Mouse (Mus musculus): ENCODE results near the gene Nckap1l.
A peak's percentile ranks its signal among the peaks of the same experiment; 100 is the strongest.

Nckap1l gene

DNA sequence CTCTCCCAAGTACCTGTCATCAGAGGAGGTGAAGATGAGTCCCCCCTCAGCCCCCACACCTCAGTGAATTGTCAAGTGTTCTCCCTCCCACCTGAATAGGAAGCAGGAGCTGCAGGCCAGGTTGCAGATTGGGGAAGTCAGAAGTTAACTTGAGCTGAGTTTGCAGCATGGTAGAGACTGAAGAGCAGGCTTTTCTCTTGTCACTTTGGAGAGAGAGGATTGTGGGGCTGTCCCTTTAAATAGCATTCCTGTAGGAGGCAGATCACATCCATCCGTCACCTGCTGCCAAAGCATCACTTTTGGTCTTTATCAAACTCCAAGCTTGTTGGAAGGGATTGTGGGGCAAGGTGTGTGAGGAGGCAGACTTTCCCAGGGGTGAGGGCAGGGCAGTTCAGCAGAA, 47.1 kb downstream of the Nckap1l start:
- DNase-seq (ENCODE audit: low read depth, low spot score) = no peak

DNA sequence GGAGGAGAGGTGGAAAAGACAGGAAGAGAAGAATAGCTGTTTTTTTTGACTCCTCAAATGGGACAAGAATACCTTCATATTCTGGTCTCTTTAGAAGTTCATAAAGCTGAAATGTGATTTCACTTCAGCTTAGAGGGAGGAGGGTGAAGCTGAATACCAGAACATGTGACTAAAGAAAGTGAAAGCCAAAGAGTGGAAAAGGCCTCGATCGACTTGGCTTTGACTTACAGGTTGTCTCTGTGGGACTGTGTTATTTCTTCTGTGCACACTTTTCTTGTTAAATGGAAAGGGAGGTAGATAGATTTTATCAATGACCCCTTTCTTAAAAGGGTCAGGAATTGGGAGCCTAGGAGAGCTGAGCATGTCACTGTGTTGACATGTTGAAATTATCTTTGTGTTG, 47.6 kb downstream of the Nckap1l start:
- DNase-seq (ENCODE audit: low read depth, low spot score) = no peak

DNA sequence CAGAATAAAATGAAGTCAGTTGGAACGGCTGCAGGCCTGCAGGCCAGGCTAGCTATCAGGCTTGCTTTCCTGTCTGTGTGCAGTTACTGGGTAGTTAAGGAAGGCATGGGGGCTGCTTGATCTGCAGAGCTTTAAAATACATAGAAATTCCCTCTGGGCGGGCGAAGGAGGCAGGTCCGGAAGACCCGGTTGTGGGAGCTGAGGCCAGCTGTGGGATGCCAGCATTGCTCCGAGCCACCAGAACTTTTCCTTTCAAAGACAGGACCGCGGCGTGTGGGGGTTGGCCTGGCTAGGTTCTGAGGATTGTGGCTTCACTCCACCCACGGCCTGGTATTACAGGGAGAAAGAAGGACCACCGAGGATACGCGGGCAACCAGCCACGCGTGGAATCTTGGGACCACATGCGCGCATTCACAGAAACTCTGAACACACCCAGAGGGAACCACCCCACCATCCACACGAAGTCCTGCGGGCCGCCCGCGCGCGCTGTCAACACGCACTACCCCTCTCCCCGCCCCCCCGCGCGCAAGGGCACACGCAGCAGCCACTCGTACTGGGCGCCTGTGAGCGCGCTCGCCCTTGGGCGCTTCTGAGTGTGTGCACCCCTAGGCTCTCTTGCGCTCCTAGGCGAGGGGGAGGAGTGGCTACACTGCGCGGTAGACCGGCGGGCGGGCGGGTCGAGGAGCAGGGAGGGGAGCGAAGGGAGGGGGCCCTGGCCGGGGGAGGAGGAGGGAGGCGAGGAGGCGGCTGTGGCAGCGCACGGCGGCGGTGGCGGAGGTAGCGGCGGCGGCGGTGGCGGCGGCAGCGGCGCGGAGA, 49.0 kb downstream of the Nckap1l start, which contains the start of gene Pde1b:
Gene Pde1b, plus strand, starts transcription at position 600 of the 816 bp plus-strand sequence.
- DNase-seq (ENCODE audit: low read depth, low spot score) = no peak

DNA sequence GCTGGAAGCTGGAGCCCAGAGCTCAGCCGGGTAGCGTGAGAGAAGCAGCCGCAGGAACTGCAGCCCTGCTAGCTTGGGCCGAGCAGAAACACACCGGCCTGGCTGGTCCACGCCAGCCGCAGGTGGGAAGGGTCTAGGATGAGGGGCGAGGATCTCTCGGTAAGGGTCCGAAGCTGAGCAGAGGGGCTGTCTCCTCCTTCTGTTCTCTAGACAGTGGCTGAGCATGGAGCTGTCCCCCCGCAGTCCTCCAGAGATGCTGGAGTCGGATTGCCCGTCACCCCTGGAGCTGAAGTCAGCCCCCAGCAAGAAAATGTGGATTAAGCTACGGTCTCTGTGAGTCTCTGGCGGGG, 49.6 kb downstream of the Nckap1l start:
- DNase-seq (ENCODE audit: low read depth, low spot score) = no peak

DNA sequence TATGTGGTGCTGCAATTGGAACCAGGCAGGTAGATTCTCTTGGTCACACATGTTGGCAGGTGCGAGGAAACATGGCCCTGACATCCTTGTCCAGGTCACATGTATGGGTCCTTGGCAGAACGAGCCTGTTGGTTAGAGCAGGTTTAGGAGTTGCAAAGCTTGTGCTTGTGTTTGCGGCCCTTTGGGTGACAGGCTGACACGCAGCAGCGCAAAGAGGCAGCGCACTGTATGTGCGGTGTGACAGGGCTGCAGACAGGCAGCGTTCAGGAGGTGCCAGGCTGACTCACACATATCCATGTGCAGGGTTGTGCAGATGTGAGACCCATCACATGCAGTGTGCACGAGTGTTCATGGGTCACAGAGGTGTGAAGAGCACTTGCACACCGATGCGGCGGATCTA, 50.1 kb downstream of the Nckap1l start:
- no peak for DNase-seq (ENCODE audit: low read depth, low spot score)

DNA sequence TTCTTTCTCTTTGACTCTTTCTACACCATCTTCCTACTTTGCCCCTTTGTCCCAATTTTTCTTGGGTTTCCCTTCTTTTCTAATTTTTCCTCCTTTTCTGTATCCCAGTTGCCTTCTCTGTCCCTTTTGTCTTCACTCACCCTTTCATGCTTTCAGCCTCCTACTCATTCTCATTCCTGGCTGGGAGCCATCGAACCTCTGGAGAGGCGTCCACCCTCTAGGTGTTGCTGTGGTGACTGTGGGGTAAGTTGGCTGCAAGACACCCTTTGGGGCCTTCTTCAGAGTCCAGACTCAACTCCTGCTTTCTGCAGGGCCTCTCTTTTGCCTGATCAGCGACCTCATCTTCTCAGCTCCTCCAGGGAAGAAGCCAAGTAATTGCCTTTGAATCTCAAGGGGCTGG, 55.7 kb downstream of the Nckap1l start:
- DNase-seq (ENCODE audit: low read depth, low spot score) = no peak

DNA sequence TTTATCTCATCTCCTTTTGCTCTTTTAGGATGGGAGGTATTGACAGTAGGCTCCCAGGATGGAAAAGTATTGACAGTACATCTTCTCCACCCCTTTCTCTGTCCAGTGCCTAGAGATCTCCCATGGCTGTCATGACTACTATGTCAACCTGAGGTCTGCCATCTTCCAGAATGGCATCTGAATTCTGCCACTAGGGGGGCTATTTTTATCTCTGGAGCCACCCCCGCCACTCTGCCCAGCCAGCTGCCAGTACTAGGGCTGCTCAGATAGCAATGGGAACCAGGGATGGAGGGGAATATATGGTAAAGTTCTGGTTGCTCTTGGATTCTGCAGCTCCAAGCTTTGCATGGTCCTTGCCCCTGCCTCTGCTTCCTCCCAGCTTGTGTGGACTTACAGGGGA, 58.1 kb downstream of the Nckap1l start:
- DNase-seq (ENCODE audit: low read depth, low spot score) = no peak

DNA sequence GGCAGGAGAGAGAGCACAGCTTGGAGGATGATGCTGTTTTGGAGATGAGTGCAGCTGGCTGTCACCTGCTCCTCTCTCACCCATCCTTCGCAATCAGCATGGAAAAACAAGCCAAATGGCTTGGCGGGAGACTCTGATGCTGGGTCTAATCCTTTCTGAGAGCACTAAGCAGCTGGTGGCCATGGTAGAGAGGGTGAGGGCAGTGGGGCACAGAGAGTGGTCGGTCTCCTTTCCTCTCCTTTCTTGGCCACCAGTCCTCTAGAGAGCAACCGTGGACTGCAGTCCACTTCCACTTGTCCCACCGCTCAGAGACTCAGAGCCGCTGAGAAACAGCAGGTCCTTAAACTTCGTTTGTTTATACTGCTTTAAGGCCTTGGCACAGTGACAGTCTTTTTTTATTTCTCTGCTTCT, 60.0 kb downstream of the Nckap1l start:
- DNase-seq (ENCODE audit: low read depth, low spot score) = no peak

DNA sequence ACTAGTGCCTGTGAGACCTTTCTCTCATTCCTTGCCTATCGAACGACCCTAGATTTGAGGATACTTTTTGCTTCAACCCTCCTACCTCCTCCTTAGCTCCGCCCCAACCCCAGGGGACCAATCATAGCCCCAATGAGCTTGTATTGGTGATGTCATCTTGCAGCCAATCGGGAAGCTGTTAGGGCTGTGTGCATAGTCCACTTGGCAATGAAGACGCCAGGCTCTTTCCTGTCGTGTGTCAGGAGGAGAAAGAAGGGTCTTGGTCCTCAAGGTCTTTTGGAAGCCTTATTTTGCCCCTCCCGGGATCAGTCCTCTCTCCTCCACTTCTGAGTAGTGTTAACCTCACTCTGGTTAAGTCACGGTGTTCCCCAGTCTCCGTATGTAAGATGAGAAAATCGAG, 60.5 kb downstream of the Nckap1l start:
- peak; percentile 81 for DNase-seq (ENCODE audit: low read depth, low spot score)

DNA sequence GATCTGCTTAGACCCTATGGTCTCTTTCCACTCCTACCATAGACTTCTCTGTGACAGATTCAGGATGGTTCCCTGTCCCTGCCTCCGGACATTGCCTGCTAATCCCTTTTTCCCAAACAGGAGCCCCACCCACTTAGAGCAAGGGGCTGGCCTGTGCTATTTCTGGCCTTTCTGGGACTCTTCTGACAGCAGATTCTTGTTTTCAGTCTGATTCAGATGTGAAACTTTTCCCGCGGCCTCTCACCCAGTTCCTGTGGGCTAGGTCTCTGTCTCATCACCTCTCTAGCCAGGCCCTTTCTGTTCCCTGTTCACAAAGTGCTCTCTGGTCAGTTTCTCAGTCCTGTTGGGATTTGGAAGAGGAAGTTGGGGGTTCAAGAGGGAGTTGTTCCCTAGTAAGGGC, 61.3 kb downstream of the Nckap1l start:
- no peak for DNase-seq (ENCODE audit: low read depth, low spot score)

DNA sequence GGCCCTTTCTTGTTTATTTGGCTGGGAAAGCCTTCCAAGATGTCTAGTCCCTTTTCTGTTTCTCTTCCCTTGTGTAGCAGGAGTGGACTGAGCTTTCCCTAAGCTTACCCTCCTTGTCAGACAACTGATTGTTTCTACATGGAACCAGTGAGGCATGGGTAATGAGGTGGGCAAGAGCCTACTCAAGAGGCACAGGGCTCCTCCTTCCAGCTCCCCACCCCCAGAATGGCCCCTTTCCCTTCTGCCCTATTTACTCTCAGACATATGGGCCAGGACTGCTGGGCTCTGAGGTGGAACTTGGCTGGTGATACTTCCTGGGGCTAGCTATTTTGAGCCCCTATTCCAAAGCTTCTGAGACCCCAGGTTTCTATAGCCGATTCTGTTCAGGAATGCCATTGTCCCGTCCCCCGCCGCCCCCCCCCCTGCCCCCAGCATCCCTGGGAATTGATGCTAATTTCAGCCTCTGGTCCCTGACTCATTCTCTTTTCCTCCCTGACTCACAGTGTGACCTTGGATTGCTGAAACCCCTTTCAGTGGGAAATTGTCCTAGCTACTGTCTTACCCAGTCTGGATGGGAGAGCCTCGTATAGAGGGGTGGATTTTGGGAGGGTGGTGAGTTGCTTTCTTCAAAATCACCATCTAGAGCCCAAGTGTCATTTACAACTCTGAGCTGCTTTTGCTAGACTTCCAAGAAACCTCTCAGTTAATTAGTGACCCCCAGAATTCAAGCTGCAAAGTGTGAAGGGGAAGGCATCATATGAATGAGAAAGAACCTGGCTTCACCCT, 65.2 kb downstream of the Nckap1l start:
- no peak for DNase-seq (ENCODE audit: low read depth, low spot score)

DNA sequence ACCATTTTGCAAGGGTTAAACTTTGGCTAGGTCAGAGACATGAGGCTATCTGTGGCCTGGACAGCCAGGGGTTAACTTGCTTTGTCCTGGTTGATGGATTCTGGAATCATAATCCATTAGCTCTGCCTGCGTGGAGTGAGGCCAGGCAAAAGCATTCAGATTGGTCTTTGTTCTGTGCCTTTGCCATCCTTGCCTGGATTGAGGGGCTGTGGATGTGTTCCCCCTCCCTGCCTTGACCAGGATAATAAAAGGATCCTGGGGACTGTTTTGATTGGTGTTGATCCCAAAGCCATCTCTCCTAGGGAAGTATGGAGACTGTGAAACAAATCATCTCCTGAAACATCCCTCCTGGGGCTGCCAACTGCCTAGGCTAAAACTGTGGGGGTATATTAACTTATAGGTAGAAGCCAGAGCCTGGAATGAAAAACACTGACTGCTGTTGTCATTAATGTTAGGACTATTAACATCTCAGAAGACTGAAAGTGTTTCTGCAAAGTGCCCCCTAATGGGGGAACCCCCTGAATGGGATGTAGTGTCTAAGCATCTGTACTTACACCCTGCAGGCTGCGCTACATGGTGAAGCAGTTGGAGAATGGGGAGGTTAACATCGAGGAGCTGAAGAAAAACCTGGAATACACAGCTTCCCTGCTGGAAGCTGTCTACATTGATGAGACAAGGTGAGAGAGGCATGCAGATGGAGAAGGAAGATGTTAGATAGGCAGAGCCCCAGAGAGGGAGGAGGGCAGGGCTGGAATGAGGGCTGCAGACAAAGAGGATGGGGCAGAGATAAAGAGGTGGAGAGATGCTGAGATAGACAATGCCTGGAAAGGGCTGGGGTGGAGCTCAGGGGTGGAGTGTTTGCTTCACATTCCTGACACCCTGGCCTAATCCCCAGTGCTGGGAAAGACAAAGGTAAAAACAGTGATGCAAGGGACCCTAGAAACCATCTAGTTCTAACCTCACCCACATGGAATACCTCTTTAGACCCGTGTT, 66.1 kb downstream of the Nckap1l start:
- no peak for DNase-seq (ENCODE audit: low read depth, low spot score)

DNA sequence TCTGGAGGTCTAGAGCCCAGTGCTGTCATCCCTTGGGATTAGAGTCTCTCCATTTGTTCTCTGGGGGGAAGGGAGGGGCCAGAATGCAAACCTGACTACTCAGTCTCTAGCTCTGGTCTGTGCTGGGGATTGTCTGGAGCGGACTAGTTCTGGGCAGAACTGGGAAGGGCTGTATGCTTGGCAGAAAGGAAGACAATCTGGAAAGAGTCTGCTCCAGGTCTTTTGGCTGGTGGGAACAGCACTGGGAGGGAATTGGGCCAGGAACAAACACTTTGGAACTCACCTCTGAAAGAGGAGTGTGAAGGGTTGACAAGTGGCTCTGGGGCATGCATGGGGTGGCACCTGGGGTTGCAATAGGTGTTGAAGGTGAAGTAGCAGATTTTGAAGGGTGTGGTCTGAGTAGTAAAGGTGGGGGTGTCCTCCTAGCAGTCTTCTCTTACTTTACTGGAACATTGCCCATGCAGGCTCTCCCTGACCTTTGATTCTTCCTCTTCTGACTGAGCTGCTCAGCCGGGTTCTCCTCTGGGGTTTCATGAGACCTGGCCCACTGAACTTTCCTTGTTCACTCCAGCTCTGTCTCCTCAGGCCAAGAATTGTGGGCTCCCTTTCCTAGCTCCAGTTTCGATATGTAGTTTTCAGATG, 69.0 kb downstream of the Nckap1l start:
- no peak for DNase-seq (ENCODE audit: low read depth, low spot score)

DNA sequence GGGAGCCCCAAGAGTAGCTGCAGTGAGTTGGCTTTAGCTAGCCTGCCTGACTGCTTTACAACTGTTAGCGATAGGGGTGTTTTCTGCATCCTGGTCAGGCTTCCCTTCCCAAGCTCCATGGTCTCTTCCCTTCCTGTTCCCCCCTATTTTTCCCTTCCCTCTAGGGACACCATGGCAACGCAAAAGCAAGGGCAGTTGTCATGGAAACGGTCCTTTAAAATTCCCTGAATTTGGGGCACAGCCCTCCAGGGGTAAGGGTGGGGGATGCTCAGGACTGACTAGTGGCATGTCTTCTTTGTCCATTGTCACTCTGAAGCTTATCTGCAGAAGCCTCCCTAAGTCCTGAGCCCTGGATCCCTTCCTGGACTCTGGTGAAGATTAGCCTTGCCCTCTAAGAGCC, 69.6 kb downstream of the Nckap1l start:
- no peak for DNase-seq (ENCODE audit: low read depth, low spot score)

DNA sequence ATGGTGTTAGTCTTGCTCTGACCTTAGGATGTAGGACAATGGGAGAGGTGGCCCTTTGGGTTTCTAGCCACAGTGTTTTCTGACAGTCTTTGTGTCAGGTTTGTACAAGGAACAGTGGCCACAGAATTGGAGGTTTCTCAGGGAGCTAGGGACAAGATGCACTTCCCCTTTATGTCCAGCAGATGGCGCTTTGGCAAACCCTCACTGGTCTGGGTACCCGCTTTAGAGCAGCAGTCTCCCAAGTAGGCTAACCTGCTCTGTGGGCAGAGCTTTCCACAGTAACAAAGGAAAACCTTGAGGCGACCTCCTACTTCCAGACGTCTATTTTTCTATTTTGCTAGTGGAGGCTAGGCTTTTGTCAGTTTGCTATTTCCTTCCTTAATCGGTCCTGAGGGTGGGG, 76.8 kb downstream of the Nckap1l start:
- no peak for DNase-seq (ENCODE audit: low read depth, low spot score)

DNA sequence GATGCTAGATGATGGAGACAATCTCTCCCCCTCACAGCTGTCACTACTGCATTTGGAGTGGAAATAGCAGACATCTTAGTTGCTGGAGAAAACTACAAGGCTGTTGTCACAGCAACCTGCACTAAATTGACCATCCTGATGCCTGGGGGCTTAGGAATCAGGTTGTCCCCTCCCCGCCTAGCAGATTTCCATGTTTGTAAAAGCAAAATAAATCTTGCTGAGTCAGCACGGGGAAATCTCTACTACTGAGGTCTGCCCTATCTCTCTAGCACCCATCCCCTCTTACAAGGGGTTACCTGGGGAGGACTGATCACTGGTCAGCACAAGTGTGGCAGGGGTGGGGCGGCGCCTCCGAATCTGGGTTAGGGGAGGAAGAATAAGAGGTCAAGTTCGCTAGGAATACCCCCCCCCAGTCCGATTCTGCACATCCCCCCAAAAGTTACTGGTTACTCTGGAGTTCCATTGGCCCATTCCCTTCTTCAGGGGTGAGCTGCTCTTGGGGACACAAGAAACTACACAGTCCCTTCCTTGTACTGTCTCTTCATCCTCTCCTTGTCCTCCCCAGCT, 80.5 kb downstream of the Nckap1l start:
- DNase-seq (ENCODE audit: low read depth, low spot score) = no peak

DNA sequence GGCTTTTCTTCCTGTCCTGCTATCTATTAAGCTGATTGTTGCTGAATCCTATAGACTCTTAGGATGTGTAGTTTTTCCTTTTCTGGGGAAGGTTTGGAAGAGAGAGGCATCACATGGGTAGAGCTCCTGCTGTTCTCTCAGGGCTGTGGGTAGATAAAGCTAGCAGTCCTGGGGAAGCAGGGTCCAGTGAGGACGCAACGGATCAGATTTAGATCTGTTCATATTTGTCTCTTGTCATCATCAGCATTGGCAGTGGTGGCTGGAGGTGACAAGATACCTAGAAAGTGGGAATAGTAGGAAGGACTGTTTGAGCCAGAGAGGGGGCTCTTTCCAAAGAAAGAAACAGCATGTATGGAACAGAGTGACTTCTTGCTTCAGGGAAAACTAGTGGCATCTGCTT, 81.4 kb downstream of the Nckap1l start:
- no peak for DNase-seq (ENCODE audit: low read depth, low spot score)

DNA sequence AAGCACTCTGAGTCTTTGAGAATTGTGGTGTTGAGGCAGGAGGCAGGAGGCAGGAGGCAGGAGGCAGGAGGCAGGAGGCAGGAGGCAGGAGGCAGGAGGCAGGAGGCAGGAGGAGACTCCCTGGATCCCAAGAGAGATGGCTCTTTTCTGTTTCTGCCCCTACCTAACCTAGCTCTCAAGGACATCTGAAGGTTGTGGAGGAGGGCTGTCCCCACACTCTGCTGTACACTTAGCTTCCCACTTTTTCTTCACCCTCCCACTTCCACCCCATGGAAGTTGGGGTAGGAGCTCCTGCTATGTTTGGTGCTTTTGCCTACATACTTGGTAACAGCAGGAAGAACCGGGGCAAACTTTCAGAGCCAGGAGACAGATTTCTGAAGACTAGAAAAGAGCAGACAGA, 82.2 kb downstream of the Nckap1l start:
- DNase-seq (ENCODE audit: low read depth, low spot score) = no peak

DNA sequence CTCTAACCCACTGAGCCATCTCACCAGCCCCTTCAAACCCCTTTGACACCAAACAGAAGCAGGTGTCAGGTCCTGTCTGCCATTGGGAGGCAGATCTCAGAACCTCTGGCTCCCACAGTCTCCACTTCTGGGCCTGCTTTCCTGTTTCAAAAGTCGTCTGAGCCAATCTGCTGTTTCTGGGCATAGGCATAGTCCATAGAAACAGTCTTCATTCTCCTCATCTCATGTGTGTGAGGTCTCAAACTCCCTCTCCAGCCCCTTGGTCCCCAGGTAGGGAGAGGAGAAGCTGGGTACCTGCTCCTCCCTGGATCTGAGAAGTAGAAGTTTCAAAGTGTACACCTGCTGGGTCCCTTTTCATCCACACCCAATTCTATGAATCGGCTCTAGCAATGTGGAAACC, 82.9 kb downstream of the Nckap1l start:
- no peak for DNase-seq (ENCODE audit: low read depth, low spot score)

DNA sequence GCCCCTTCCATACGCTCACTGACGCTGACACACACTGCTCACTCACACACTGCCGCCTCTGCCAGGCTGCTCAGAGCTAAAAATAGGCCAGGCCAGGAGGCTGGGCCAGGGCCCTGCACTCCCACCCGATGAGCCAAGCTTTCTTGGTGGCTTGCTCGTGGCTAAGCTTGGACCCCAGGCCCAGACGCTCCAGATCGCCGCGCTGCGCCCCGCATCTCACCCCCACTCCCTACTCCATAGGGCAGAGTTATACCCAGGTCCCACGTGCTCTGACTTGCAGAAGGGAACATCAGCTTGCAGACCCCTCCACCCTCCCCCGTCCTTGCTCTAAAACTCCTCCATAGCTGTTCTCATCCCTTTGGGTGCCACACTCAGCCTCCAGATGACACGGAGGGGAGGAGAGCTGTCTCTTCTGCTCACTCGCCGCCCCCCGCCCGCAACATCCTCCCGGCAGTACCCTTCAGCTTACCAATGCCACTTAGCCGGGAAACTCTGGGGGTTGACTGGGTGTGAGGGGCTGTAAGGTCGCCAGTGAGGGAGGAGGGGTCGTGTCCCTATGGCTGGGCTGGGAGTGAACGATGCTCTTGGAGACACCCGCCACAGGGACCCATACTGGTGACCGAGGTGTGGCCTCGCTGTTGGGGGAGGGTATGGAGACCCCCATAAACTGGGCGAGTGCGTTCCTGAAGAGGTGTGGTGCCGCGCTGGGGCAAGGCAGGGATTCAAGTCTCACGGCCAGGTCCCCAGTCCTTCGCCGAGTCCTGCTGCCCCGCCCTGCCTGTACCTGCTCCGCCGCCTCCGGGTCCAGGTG, 83.6 kb downstream of the Nckap1l start:
- DNase-seq (ENCODE audit: low read depth, low spot score) = no peak
